Mouse (Mus musculus): ENCODE results near the gene Naa80. TPM values are rescaled to one million over a fixed set of nuclear protein-coding genes. Genes with fewer than 3 reads are reported as not detected.
A peak's percentile ranks its signal among the peaks of the same experiment; 100 is the strongest.

The Naa80 gene
- polyA plus RNA-seq, 1 experiment from 2014 or later = 15.1 TPM

DNA sequence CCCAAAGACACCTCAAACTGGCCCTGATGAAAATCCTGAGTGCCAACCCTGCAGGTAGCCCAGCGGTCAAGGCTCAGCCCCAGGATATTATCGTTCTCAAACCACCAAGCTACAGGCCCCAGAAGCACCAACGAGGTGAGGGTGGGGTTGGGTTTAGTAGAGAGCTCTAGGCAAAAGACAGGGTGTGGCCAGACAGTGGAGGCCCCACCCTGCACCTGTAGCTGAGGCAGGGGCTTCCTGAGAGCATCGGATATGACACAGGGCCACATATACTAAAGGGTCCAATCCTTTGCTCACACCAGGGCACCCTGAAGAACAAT, 50.7 kb downstream of the Naa80 start:
- Histone ChIP-seq H3K27me3 (ENCODE audit: control insufficient read depth, insufficient read depth, low read length) (no peaks in the 10 kb centered on the region), H3K4me1 (ENCODE audit: control insufficient read depth, insufficient read depth, low read length) (peaks cover 73% of the 10 kb centered on the region), H3K4me2 (ENCODE audit: low read depth) (peak overlapping the region; percentile 54), H3K4me3 (ENCODE audit: low read depth, low read length) (no peak overlapping the region), H3K9ac (ENCODE audit: low read length) (peak overlapping the region; percentile 65), H3K27ac (ENCODE audit: low read depth, low read length) (peak overlapping the region; percentile 98), H3K9me3 (ENCODE audit: control insufficient read depth, low read length) (no peaks in the 10 kb centered on the region), H3K36me3 (ENCODE audit: control insufficient read depth, insufficient read depth, low read length) (no peaks in the 10 kb centered on the region; the same call in 1 of the 2 replicates)
- ATAC-seq (ENCODE audit: insufficient read depth, low FRiP score, low TSS enrichment) = no peak
- no peak for DNase-seq (ENCODE audit: low spot score)
- WGBS = 33% methylated on average over 4 of the region's 4 CpGs

DNA sequence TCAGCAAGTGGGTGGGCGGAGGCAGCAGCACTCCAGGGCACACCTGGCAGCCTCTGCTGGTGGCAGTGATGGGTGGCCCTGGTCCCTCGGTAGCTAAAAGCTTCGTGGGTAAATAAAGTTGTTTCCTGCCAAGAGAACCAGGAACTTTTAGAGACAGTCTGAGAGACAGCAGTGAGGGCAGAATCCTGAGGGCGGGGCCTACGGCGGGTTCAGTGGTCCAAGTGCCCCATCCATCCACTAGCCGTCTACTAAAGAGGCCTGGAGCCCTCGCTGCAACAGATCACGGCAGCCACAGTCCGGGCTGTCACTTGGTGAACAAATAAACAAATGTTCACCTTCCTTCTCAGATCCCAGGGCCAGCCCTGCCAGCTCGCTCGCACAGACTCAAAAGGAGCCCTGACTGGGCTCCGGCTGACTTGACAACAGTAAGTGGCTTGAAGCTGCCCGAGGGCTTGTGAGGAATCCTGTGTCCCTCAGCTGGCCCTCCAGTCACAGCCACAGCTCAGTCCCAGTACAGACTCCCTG, 51.3 kb downstream of the Naa80 start:
- no peaks in the 10 kb centered on the region for H3K27me3 ChIP-seq (ENCODE audit: control insufficient read depth, insufficient read depth, low read length)
- peak overlapping the region; percentile 65 for H3K9ac ChIP-seq (ENCODE audit: low read length)
- H3K4me2 ChIP-seq (ENCODE audit: low read depth) = peak overlapping the region; percentile 54
- 6% methylated on average over 14 of the region's 14 CpGs for WGBS
- H3K9me3 ChIP-seq (ENCODE audit: control insufficient read depth, low read length) = no peaks in the 10 kb centered on the region
- peak overlapping the region; percentile 20 for H3K4me3 ChIP-seq (ENCODE audit: low read depth, low read length)
- no peaks in the 10 kb centered on the region; the same call in 1 of the 2 replicates for H3K36me3 ChIP-seq (ENCODE audit: control insufficient read depth, insufficient read depth, low read length)
- ATAC-seq (ENCODE audit: insufficient read depth, low FRiP score, low TSS enrichment) = peak; percentile 24; the same call in 1 of the 2 replicates
- peaks cover 73% of the 10 kb centered on the region for H3K4me1 ChIP-seq (ENCODE audit: control insufficient read depth, insufficient read depth, low read length)
- peak; percentile 71 for DNase-seq (ENCODE audit: low spot score)
- H3K27ac ChIP-seq (ENCODE audit: low read depth, low read length) = peak overlapping the region; percentile 98

- Histone ChIP-seq H3K27me3 (ENCODE audit: control insufficient read depth, insufficient read depth, low read length) (no peaks in the 10 kb centered on the region), H3K4me2 (ENCODE audit: low read depth) (peak overlapping the region; percentile 54), H3K4me1 (ENCODE audit: control insufficient read depth, insufficient read depth, low read length) (peaks cover 75% of the 10 kb centered on the region), H3K4me3 (ENCODE audit: low read depth, low read length) (peak overlapping the region; percentile 20; the same call in 1 of the 2 replicates), H3K9ac (ENCODE audit: low read length) (peak overlapping the region; percentile 65), H3K36me3 (ENCODE audit: control insufficient read depth, insufficient read depth, low read length) (no peaks in the 10 kb centered on the region; the same call in 1 of the 2 replicates), H3K27ac (ENCODE audit: low read depth, low read length) (peak overlapping the region; percentile 98), H3K9me3 (ENCODE audit: control insufficient read depth, low read length) (no peaks in the 10 kb centered on the region)
- peak; percentile 89 for DNase-seq (ENCODE audit: low spot score)
- WGBS = 3% methylated on average over 4 of the region's 4 CpGs
- peak; percentile 45 for ATAC-seq (ENCODE audit: insufficient read depth, low FRiP score, low TSS enrichment)
These were observed 51.9 kb downstream of the Naa80 start for GRCm38 (mm10) chr9:107630576-107630975.

DNA sequence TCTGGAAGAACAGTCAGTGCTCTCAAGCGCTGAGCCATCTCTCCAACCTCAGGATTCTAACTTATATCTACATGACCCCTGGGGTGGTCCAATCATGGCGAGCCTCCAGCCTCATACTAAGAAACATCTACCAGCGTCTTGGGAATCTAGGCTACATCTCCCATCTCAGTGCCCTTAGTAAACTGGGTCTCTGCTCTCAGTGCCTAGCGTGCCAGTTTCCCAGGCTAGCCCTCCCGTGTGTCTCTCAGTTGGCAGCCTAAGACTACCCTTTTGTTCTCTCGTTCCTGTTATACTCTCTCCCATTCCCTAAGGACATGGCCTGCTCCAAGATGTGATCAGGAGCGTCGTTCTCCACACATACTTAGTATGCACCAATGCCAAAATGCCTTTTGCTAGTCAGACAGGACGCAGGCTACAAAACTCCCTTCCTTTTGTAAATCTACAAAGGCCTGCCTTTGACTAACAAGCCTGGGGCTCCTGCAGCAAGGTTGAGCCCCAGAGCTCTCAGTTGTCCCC, 52.7 kb downstream of the Naa80 start:
- Histone ChIP-seq H3K9me3 (ENCODE audit: control insufficient read depth, low read length) (no peaks in the 10 kb centered on the region), H3K36me3 (ENCODE audit: control insufficient read depth, insufficient read depth, low read length) (no peaks in the 10 kb centered on the region; the same call in 1 of the 2 replicates), H3K9ac (ENCODE audit: low read length) (peak overlapping the region; percentile 37; the same call in 1 of the 2 replicates), H3K27ac (ENCODE audit: low read depth, low read length) (peak overlapping the region; percentile 98), H3K27me3 (ENCODE audit: control insufficient read depth, insufficient read depth, low read length) (no peaks in the 10 kb centered on the region), H3K4me3 (ENCODE audit: low read depth, low read length) (no peak overlapping the region), H3K4me1 (ENCODE audit: control insufficient read depth, insufficient read depth, low read length) (peaks cover 77% of the 10 kb centered on the region), H3K4me2 (ENCODE audit: low read depth) (peak overlapping the region; percentile 77)
- 42% methylated on average over 9 of the region's 9 CpGs for WGBS
- no peak for DNase-seq (ENCODE audit: low spot score)
- ATAC-seq (ENCODE audit: insufficient read depth, low FRiP score, low TSS enrichment) = no peak

DNA sequence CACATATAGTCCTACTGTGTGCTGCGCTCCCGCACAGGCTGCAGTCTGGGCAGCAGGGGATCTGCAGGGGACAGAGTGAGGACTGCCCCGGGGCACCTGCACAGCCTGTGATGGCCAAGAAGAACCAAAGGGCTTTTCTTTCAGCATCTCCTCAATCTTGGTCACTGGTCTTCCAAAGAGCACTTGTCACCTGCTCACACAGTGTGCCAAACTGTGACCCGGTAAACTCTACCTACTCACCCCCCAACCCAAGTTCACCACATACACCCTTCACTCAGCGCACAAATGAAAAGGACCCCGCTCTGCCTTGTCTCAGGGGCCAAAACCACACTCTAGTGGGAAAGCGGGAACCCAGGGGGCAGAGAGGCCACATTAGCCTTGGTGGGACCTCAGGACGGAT, 53.2 kb downstream of the Naa80 start:
- H3K9ac ChIP-seq (ENCODE audit: low read length) = peak overlapping the region; percentile 37; the same call in 1 of the 2 replicates

GRCm38 (mm10) chr9:107632478-107632877, 53.8 kb downstream of the Naa80 start:
- H3K27me3 ChIP-seq (ENCODE audit: control insufficient read depth, insufficient read depth, low read length) = no peaks in the 10 kb centered on the region
- peak overlapping the region; percentile 77 for H3K4me2 ChIP-seq (ENCODE audit: low read depth)
- H3K9ac ChIP-seq (ENCODE audit: low read length) = peak overlapping the region; percentile 89
- peak overlapping the region; percentile 90 for H3K4me3 ChIP-seq (ENCODE audit: low read depth, low read length)
- DNase-seq (ENCODE audit: low spot score) = no peak
- H3K9me3 ChIP-seq (ENCODE audit: control insufficient read depth, low read length) = no peaks in the 10 kb centered on the region
- 69% methylated on average over 6 of the region's 6 CpGs for WGBS
- ATAC-seq (ENCODE audit: insufficient read depth, low FRiP score, low TSS enrichment) = no peak
- no peaks in the 10 kb centered on the region; the same call in 1 of the 2 replicates for H3K36me3 ChIP-seq (ENCODE audit: control insufficient read depth, insufficient read depth, low read length)
- H3K27ac ChIP-seq (ENCODE audit: low read depth, low read length) = peak overlapping the region; percentile 98
- H3K4me1 ChIP-seq (ENCODE audit: control insufficient read depth, insufficient read depth, low read length) = peaks cover 75% of the 10 kb centered on the region

More for the DNA sequence above, 53.2 kb downstream of the Naa80 start:
- no peaks in the 10 kb centered on the region for H3K27me3 ChIP-seq (ENCODE audit: control insufficient read depth, insufficient read depth, low read length)
- H3K4me1 ChIP-seq (ENCODE audit: control insufficient read depth, insufficient read depth, low read length) = peaks cover 75% of the 10 kb centered on the region
- H3K36me3 ChIP-seq (ENCODE audit: control insufficient read depth, insufficient read depth, low read length) = no peaks in the 10 kb centered on the region; the same call in 1 of the 2 replicates
- no peak for DNase-seq (ENCODE audit: low spot score)
- 76% methylated on average over 8 of the region's 8 CpGs for WGBS
- peak overlapping the region; percentile 98 for H3K27ac ChIP-seq (ENCODE audit: low read depth, low read length)
- H3K4me3 ChIP-seq (ENCODE audit: low read depth, low read length) = peak overlapping the region; percentile 90
- peak overlapping the region; percentile 77 for H3K4me2 ChIP-seq (ENCODE audit: low read depth)
- ATAC-seq (ENCODE audit: insufficient read depth, low FRiP score, low TSS enrichment) = no peak
- H3K9me3 ChIP-seq (ENCODE audit: control insufficient read depth, low read length) = no peaks in the 10 kb centered on the region

- H3K27me3 ChIP-seq (ENCODE audit: control insufficient read depth, insufficient read depth, low read length) = no peaks in the 10 kb centered on the region
- peak overlapping the region; percentile 89 for H3K9ac ChIP-seq (ENCODE audit: low read length)
- DNase-seq (ENCODE audit: low spot score) = peak; percentile 79
- H3K4me3 ChIP-seq (ENCODE audit: low read depth, low read length) = peak overlapping the region; percentile 90
- no peaks in the 10 kb centered on the region; the same call in 1 of the 2 replicates for H3K36me3 ChIP-seq (ENCODE audit: control insufficient read depth, insufficient read depth, low read length)
- H3K9me3 ChIP-seq (ENCODE audit: control insufficient read depth, low read length) = no peaks in the 10 kb centered on the region
- peaks cover 72% of the 10 kb centered on the region for H3K4me1 ChIP-seq (ENCODE audit: control insufficient read depth, insufficient read depth, low read length)
- ATAC-seq (ENCODE audit: insufficient read depth, low FRiP score, low TSS enrichment) = no peak
- WGBS = 2% methylated on average over 33 of the region's 33 CpGs
- H3K27ac ChIP-seq (ENCODE audit: low read depth, low read length) = peak overlapping the region; percentile 98
- peak overlapping the region; percentile 77 for H3K4me2 ChIP-seq (ENCODE audit: low read depth)
These were observed 54.5 kb downstream of the Naa80 start for GRCm38 (mm10) chr9:107633091-107633660.

Measured in neural tube, embryonic 11.5 days (tissue).